Comparison of ENCODE assay signal across 8 mouse cellular contexts in genomic region chr15:77003868-77004215, GRCm38 (mm10). TPM values are rescaled to one million over a fixed set of nuclear protein-coding genes. Genes with fewer than 3 reads are reported as not detected.
A peak's percentile ranks its signal among the peaks of the same experiment; 100 is the strongest.
DNase-seq lines count a peak whose midpoint lies in the region; ATAC-seq and TF ChIP-seq lines count a peak whose summit lies in the region.

No protein-coding gene starts in this region.

- no peak overlapping the region for H3K9ac ChIP-seq in forebrain, embryonic 12.5 days
- no peak overlapping the region for H3K9ac ChIP-seq in lung, postnatal 0 days (replicated peaks; ENCODE audit: low read depth)

- no peak overlapping the region for H3K4me2 ChIP-seq in forebrain, embryonic 12.5 days
- no peak overlapping the region for H3K4me2 ChIP-seq in lung, postnatal 0 days (replicated peaks; ENCODE audit: low read depth, low read length)

- peak; percentile 41 for DNase-seq in forebrain, embryonic 10.5 days (ENCODE audit: extremely low spot score, low spot score)
- peak; percentile 67 for DNase-seq in 3T3-L1 (ENCODE audit: low read depth, low spot score)
- DNase-seq in brain, embryonic 14.5 days (ENCODE audit: low read depth): peak; percentile 75
- DNase-seq in kidney, adult 9 months: peak; percentile 72
- peak; percentile 68 for DNase-seq in lung, postnatal 0 days (ENCODE audit: low spot score)
- DNase-seq in testis, postnatal 10 days (ENCODE audit: low spot score): peak; percentile 61

- no peaks in the 10 kb centered on the region; the same call in 1 of the 2 replicates for H3K9me3 ChIP-seq in forebrain, embryonic 10.5 days
- no peaks in the 10 kb centered on the region for H3K9me3 ChIP-seq in forebrain, embryonic 12.5 days
- H3K9me3 ChIP-seq in lung, postnatal 0 days (ENCODE audit: low read length): no peaks in the 10 kb centered on the region

- TF ChIP-seq EP300 in lung, postnatal 0 days (IDR thresholded peaks at IDR 0.05): no peak

- no peak for TF ChIP-seq POLR2A in brain, embryonic 14.5 days (IDR thresholded peaks at IDR 0.05; ENCODE audit: borderline replicate concordance, extremely low read depth, insufficient read depth, insufficient read length, poor library complexity, severe bottlenecking)

- H3K4me3 ChIP-seq in forebrain, embryonic 10.5 days: no peak overlapping the region
- H3K4me3 ChIP-seq in forebrain, embryonic 12.5 days (replicated peaks): no peak overlapping the region
- H3K4me3 ChIP-seq in lung, postnatal 0 days (ENCODE audit: low read depth, low read length): no peak overlapping the region

- peaks cover 20% of the 10 kb centered on the region for H3K4me1 ChIP-seq in forebrain, embryonic 10.5 days
- H3K4me1 ChIP-seq in forebrain, embryonic 12.5 days: no peaks in the 10 kb centered on the region
- H3K4me1 ChIP-seq in lung, postnatal 0 days (ENCODE audit: insufficient read depth, low read depth, low read length): no peaks in the 10 kb centered on the region

- peaks cover 12% of the 10 kb centered on the region for H3K27me3 ChIP-seq in forebrain, embryonic 10.5 days (ENCODE audit: poor library complexity, severe bottlenecking)
- H3K27me3 ChIP-seq in forebrain, embryonic 12.5 days: peaks cover 7% of the 10 kb centered on the region; the same call in 1 of the 2 replicates
- no peaks in the 10 kb centered on the region for H3K27me3 ChIP-seq in lung, postnatal 0 days (replicated peaks; ENCODE audit: insufficient read depth, low read length)

- H3K36me3 ChIP-seq in forebrain, embryonic 10.5 days (replicated peaks): no peaks in the 10 kb centered on the region
- no peaks in the 10 kb centered on the region for H3K36me3 ChIP-seq in forebrain, embryonic 12.5 days (replicated peaks)
- no peaks in the 10 kb centered on the region for H3K36me3 ChIP-seq in lung, postnatal 0 days (ENCODE audit: insufficient read depth, low read length)

- WGBS in forebrain, embryonic 10.5 days: 24% methylated on average over 3 of the region's 3 CpGs
- WGBS in forebrain, embryonic 12.5 days: 31% methylated on average over 3 of the region's 3 CpGs
- 3% methylated on average over 3 of the region's 3 CpGs for WGBS in lung, postnatal 0 days

- H3K27ac ChIP-seq in forebrain, embryonic 10.5 days: no peak overlapping the region
- no peak overlapping the region for H3K27ac ChIP-seq in forebrain, embryonic 12.5 days
- H3K27ac ChIP-seq in lung, postnatal 0 days (ENCODE audit: low read length): no peak overlapping the region

- ATAC-seq in forebrain, embryonic 12.5 days (ENCODE audit: low FRiP score): no peak
- peak; percentile 90 for ATAC-seq in frontal cortex, adult (ENCODE audit: low TSS enrichment)
- peak; percentile 60 for ATAC-seq in lung, postnatal 0 days

- peak; percentile 90 for TF ChIP-seq CTCF in brain, embryonic 14.5 days (IDR thresholded peaks at IDR 0.05; ENCODE audit: borderline replicate concordance, extremely low read depth, insufficient read depth, insufficient read length)
- peak; percentile 94 for TF ChIP-seq CTCF in lung, postnatal 0 days (IDR thresholded peaks at IDR 0.05)

RNA-seq across cellular contexts. Expression of gene Apol6, which starts 40.7 kb away (rescaled TPM):
- 0.10 TPM in 1 of 2 replicates, not detected in the other for polyA plus RNA-seq in forebrain, embryonic 10.5 days (2016; fragmentation: Nextera tagmentation; extraction: Ambion mirVana)
- not detected in 2 replicates for polyA plus RNA-seq in forebrain, embryonic 12.5 days (2016; fragmentation: Nextera tagmentation; extraction: Ambion mirVana)
- polyA plus RNA-seq in brain, embryonic 14.5 days (2012; rRNA removed): 0.04 and 0.05 TPM in 2 replicates
- polyA plus RNA-seq in lung, postnatal 0 days (2015; fragmentation: Nextera tagmentation; extraction: Ambion mirVana): 0.10 TPM in 1 of 2 replicates, not detected in the other

RNA-seq across cellular contexts. Expression of gene Mb, which starts 46.6 kb away (rescaled TPM):
- 0.20 and 0.27 TPM in 2 replicates for polyA plus RNA-seq in forebrain, embryonic 10.5 days (2016; fragmentation: Nextera tagmentation; extraction: Ambion mirVana)
- not detected in 2 replicates for polyA plus RNA-seq in forebrain, embryonic 12.5 days (2016; fragmentation: Nextera tagmentation; extraction: Ambion mirVana)
- 0.26 and 0.33 TPM in 2 replicates for polyA plus RNA-seq in brain, embryonic 14.5 days (2012; rRNA removed)
- polyA plus RNA-seq in lung, postnatal 0 days (2015; fragmentation: Nextera tagmentation; extraction: Ambion mirVana): 0.84 and 1.1 TPM in 2 replicates

RNA-seq across cellular contexts. Expression of gene 1110038F14Rik, which starts 55.5 kb away (rescaled TPM):
- 78.7 and 79.3 TPM in 2 replicates for polyA plus RNA-seq in forebrain, embryonic 10.5 days (2016; fragmentation: Nextera tagmentation; extraction: Ambion mirVana)
- 63.1 and 67.2 TPM in 2 replicates for polyA plus RNA-seq in forebrain, embryonic 12.5 days (2016; fragmentation: Nextera tagmentation; extraction: Ambion mirVana)
- polyA plus RNA-seq in brain, embryonic 14.5 days (2012; rRNA removed): 30.4 and 39.0 TPM in 2 replicates
- polyA plus RNA-seq in lung, postnatal 0 days (2015; fragmentation: Nextera tagmentation; extraction: Ambion mirVana): 57.8 and 60.2 TPM in 2 replicates
